Mouse (Mus musculus): ENCODE results near the gene Mug2.
"Not testable (repeated sequence)": the region's sequence is repeated elsewhere in the genome, so short reads cannot be mapped to it uniquely, and the experiment has no call there.

Gene Mug2

DNA sequence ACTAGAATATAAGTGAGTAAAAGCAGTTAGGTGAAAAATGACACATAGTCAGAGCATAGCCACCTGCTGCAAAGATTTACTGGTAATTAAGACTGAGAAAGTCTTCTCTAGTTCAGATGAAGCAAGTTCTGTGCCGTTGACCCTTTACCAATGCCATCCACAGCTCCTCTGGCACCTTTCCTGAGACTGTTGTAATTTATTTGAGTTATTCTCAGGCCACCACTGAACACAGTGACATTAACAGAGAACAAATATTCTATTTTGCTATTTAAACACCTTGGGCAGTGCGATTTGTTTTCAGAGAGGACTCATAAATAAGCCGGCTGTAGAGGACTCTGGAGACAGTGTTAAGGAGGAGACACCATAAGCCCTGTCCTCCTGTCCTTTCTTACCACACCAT, at the start of gene Mug2:
TSS of gene Mug2 (plus strand) at position 301 of the 400 bp plus-strand sequence.
- DNase-seq = not testable (repeated sequence)

DNA sequence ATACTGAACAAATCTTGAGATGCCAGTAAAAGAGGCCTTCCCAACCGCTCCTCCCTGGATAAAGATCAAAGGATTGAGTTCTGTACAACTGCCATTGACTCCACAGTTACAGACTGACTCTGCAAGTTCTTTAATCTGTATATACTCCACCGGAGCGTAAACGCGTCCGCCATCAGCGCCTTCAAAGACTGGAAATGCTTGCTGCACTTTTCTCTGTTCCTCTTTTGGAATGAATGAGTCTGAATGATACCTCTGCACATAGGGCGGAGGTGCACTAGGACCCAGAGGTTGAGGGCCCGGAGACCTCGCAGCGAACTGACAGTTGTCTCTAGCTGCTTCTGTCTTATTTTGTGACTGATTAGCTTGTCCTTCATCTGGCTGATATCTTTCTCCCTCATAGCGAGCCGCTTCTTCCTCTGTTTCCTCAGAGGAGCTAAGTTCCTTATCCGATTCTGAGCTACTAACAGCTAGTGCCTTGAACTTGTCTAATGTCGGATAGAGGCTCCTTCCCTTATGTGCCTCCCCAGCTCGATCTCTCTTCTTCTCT, 48.7 kb upstream of the Mug2 start:
- DNase-seq = not testable (repeated sequence)

DNA sequence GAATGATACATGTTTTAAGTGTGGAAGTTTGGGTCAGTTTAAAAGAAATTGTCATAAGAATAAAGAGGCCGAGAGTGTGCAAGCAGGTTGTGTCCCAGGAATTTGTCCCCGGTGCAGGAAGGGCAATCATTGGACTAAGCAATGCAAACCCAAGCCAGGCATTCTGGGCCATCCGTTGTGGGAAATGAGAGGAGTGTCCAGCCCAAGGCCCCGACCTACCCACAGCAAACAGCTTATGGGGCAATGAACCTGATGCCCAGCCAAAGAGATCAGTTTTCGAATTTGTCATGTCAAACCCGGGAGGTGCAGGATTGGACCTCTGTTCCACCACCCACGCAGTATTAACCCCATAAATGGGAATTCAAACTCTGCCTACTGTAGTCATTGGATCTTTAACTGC, 30.9 kb upstream of the Mug2 start:
- no peak for DNase-seq

DNA sequence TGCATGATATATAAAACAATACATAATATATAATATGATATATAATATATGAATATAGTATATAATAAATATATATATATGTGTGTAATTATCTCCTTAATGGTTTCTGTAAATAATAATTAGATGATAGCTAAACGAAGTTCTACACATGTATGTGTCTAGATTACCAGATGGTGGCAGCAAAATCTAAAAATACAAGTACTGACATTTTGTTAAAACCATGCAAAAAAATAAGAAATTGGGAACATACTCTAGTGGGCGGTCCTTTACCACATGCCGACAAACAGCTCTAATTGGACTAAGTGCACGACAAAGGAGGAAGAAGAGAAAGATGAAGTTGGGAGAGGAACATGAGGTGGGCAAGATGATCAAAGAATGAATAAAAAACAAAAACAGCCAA, 94.3 kb downstream of the Mug2 start:
- no peak for DNase-seq

DNA sequence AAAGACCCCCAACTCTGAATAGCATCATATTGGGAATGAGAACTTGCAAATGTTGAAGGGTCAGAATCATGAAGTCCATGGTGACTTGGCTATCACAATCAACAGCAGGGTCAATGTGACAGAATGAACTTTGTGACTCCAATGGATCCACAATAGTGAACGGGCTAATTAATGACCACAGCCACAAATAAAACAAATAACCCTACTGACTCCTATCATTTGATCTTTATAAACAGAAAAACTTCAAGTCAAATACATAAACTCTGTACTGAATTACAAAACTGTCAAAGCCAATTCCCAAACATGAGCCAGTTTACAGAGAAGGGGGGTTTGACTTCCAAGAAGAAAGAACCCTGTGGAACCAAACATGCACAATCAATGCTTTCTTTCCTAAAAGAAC, 95.1 kb downstream of the Mug2 start:
- DNase-seq = no peak

DNA sequence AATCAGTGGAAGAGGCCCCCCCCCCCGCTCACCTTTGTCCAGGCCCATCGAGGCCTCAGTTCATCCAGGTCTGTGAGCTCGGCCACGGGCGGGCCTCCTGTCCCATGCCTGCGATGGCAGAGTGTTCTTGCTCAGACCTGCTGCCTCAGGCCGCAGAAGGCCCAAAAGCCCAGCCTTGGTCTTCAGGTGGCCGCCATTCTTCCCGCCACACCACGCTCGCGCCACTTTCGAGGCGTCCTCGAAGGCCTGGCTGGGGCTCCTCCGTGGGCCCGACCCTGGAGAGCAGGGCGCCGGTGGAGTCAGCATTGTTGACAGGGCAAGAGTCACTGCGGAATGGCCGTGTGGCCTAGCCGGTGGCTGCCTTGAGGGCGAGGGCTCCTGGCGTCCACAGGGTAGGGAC, 110.4 kb downstream of the Mug2 start:
- DNase-seq = no peak

DNA sequence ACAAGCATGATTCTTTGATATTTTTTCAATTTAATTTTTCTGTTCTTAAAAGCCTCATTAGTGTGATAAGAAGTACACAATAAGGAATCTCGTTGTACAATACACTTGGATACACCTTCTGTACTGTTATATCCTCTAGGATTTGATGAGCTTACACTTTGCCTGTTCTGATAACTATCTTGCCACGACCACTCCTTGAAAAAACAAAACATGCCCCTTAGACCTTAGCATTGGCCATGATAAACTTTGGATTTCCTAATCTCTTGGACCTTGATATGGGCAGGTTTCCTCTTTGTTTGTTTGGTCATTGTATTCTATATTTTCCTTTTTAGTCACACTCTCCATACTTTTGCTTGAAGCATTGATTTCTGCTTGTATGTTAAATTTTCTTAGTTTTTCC, 123.0 kb downstream of the Mug2 start:
- DNase-seq = no peak
